Mouse (Mus musculus): ENCODE measurements around the gene Gramd4.
"Not testable (repeated sequence)": the region's sequence is repeated elsewhere in the genome, so short reads cannot be mapped to it uniquely, and the experiment has no call there.

Gramd4 gene

DNA sequence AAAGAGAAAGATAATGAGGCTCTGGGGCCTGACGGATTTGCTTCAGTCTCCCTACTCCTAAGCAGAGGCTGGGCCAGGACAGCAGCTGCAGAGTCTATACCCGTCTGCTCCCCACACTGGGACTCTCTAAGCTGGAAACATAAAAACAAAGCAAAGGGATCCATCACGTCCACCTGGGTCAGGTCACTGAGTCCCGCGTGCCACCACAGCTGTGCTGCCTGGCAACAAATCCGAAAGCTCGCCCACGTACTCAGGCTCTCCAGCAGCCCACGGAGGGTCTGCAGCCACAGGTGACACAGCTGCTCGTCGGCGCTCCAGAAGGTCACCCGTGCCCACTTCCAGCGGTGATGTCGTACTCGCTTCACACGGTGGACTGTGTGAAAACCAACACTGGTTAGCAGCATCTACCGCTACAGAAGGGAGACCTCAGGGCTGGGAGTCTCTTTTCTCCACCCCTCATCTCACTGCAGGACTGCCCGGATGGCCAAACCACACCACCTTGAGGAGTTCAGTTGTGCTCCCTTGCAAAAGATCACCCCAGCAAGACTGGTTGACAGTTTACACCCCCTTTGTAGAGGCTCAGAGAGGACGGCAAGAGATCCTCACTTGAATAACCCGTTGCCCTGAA, 107.3 kb downstream of the Gramd4 start:
- no peak for DNase-seq (ENCODE audit: low spot score in 2 of 2)

GRCm38 (mm10) chr15:86165811-86166590, 108.5 kb downstream of the Gramd4 start:
- DNase-seq (ENCODE audit: low spot score in 2 of 2): no peak

GRCm38 (mm10) chr15:86167032-86167655, 109.6 kb downstream of the Gramd4 start:
- DNase-seq (ENCODE audit: low spot score in 2 of 2): no peak

DNA sequence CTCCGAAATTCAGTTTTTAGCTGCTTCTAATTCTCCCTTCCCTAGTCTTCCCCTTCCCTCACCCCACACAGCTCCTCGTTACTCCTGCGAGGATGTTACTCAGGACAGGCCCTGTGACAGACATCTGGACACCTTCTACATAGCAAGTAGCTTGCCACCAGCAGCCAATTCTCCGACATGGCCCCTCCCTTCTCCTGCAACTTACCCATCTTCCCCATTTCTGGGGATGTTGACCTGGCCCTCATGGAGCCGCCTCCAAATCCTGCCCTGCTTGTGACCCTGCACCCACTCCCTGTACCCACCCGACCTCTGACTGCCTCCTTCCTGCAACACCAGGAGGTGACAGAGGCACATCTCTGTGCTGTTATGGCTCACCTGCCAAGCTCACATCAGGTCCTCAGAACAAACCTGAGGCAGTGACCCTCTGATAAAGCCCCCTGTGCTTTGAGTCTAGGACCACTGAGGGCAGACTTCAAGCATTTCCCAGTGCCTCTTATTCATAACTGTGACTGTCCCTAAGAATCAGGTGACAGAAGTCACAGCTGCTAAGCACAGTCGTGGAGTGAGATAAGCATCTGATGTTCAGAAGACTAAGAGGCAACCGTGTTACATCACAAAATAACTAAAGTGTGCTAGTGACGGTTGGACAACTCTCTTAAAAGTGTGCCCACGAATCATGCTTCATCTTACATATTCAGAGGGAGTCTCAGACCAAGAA, 110.5 kb downstream of the Gramd4 start:
- DNase-seq (ENCODE audit: low spot score in 2 of 2): no peak

GRCm38 (mm10) chr15:86168505-86168867, 111.0 kb downstream of the Gramd4 start:
- peak in 1 of 2 experiments; percentile 30 for DNase-seq (ENCODE audit: low spot score in 2 of 2)

GRCm38 (mm10) chr15:86168941-86169816, 111.7 kb downstream of the Gramd4 start:
- DNase-seq (ENCODE audit: low spot score in 2 of 2): no peak

DNA sequence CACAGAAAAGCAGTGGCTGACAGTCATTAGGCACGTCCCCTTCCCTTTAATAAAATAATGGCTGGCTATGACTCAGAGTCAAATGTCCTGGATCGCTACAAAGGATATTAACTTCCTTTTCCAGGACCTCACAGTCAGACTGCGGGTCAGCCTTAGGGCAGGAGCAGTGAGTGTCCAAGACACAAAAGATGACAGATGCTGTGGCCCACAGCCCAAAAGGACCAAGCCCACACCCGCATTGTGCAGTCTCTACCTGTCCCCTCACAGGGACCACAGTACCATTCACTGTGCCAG, 112.3 kb downstream of the Gramd4 start:
- no peak for DNase-seq (ENCODE audit: low spot score in 2 of 2)

- no peak for DNase-seq (ENCODE audit: low spot score in 2 of 2)
Measured at GRCm38 (mm10) chr15:86171316-86171715, 113.8 kb downstream of the Gramd4 start.

DNA sequence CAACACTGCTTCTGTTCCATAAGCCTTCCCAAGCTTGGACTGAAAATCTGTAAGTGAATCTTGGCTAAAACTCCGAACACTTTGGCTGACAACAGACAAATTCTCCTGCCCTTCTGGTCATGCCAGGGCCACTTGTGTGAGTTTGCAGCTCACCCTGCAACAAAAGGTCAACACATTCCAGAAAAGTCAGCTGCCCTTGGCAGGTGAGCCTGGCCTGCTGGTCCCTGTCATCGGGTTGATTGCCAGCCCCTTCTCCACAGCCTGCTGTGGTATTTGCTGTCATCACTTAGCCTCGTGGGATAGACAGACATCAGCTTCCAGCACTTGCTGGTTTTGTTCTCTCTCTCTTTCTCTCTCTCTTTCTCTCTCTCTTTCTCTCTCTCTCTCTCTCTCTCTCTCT, 114.6 kb downstream of the Gramd4 start:
- DNase-seq (ENCODE audit: low spot score in 2 of 2): no peak

- DNase-seq (ENCODE audit: low spot score in 2 of 2): no peak
Measured at GRCm38 (mm10) chr15:86172526-86172925, 115.0 kb downstream of the Gramd4 start.

DNA sequence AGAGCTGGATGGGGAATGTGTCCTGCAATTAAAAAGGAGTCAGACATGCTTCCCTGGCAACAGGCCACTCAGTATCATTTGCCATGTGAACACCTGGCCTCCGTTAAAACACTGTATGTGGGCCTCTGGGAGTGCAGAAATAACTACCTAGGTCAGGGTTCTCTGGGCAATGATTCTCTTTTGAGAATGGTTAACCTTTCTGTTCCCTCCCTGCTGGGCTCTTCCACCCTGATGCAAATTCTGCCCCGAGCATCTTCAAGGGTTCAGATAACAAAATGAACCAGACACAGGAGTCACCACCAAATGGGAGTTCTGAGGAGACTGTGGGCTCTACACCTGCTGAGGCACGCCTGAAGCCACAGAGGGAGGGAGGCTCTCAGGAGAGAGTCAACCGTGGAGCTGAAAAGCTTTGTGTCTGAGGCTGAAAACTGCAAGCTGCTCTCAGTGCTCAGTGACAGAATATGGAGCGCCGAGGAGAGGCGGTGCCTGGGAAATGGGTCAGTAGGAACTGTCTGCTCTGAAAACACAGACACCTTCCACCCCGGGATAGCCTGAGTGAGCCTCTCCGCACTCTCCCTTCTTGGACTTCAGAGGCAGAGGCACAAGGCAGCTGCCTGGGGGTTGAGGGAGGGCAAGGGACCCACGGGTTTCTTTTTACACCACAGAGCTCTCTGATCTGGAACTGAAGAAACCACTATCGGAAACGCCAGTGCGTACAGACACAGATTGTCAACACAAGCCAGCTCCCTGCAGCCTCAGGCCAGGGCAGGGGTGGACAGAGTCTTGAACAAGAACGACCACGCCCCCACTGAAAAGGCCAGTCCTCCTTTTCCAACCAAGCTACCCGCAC, 115.9 kb downstream of the Gramd4 start:
- no peak for DNase-seq (ENCODE audit: low spot score in 2 of 2)

- no peak for DNase-seq (ENCODE audit: low spot score in 2 of 2)
Measured at GRCm38 (mm10) chr15:86175253-86176050, 118.0 kb downstream of the Gramd4 start.

DNA sequence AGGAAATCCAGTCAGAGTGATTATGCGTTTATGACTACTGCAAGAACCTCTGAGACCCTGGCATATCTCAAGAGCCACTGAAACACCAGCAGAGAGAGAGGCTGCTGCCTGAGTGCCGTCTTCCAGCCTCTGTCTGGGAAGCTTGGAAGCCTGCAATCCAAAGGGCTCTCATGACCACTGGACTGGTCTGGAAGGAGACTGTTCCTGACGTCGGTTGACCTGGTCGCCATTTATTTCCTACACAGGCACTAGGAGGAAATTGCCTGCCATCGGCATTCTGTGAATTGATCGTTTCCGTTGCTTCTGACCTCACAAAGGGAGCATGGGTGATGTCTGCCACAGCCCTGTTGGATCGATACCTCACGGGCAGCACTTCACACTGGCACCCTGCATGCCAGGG, 118.7 kb downstream of the Gramd4 start:
- no peak for DNase-seq (ENCODE audit: low spot score in 2 of 2)

DNA sequence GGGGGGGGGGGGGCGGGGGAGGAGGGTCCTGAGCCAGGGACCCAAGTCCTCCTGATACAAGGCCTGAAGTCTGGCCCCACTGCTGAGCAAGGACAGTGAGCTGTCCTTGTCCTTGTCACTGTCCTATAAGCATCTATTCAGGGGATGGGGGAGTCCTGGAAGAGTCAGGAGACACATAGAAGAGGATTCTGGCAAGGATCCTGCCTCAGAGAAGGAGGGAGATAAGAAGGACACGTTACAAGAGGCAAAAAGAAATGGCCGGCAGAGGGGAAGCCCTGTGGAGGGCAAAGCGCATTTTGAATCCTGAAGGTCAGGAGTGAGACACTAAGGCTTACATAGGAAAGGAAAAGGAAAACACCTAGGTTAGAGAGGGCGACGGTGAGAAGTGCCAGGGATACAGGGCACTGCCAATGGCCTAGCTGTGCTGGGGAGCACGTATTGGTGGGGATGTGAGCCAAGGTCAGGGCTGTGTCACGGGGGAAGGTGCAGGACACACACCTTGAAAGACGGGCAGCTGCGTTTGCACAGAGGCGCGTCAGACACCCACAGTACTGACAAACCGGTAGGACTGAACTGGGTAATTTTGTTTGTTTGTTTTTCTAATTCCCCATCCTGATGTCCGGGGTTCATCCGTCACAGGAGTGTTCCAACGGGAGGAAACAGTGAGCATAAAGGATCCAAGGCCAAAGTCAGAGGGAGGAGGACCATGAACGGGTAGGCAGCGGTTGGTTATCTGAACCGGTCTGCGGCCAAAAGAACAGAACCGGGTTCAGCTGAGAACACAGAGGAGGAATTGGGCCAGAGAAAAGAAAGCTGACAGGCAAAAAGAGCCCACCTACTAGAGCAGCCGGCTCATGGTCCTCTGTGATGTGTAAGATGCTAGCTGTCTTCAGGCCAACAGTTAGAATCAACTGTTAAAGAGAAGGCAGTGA, 119.5 kb downstream of the Gramd4 start:
- no peak for DNase-seq (ENCODE audit: low spot score in 2 of 2)

DNA sequence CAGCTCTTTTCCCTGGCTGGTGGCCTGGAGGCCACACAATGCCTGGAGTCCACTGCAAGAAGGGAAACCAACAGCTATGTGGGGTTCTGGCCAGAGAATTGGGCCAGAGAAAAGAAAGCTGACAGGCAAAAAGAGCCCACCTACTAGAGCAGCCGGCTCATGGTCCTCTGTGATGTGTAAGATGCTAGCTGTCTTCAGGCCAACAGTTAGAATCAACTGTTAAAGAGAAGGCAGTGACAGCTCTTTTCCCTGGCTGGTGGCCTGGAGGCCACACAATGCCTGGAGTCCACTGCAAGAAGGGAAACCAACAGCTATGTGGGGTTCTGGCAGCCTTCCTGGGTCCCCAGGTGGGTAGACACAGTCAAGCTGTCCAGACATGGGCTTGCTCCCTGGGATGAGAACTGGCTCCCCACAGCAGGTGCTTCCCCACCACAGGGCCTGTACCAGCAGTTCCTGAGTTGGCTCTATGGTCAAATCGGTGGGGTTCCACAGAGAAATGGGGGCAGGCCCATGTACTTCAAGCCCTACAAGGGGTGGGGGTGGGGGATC, 120.3 kb downstream of the Gramd4 start:
- DNase-seq (ENCODE audit: low spot score in 2 of 2): not testable (repeated sequence)

DNA sequence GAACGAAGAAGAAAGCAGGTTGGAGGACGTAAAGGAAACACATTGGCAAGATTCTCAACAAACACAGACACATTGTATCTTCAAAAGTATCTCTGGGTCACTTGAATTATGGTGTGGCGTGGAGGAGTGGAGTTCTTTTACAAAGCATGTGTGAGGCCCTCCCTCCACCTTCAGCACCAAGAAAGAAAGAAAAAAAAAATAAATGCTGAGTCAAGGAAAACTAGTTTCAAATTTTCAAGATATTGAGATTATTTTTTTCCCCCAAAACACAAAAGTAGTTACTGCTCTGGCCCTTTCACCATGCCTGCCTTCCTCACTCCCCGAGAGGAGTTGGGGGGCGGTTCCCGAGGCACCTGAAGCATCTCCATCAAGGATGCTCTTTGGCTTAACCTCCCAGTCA, 121.1 kb downstream of the Gramd4 start:
- DNase-seq (ENCODE audit: low spot score in 2 of 2): no peak

DNA sequence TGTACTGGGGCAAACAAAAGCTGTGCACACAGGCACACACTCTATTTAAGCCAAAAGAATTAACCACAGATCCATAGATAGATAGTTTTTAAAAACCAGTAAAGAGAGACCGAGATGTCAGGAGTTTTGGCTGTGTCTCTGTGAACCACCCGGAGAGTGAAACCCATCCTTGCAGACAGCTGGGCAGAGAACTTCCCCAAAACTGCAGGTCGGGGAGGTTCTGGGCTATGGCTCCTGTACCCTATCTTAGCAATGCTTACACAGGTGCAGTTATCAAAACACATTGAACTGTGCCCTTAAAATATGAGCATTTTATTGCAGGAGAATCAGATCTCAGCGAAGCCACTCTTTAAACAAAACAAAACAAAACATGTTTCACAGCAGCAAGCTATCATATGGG, 122.9 kb downstream of the Gramd4 start:
- DNase-seq (ENCODE audit: low spot score in 2 of 2): no peak

DNA sequence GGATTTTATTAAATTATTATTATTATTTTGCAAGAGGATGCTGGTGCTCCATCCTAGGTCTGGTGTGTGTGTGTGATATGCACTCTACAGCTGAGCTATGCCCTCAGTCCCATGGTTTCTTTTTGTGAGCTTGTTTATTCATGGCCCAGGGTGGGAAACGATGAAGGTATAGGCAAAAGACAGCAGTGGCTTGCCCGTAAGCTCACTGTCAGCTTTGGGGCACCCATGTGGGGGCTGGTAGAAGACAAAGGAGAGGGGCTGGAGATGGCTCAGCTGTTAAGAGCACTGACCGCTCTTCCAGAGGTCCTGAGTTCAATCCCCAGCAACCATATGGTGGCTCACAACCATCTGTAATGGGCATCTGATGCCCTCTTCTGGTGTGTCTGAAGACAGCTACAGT, 123.8 kb downstream of the Gramd4 start:
- not testable (repeated sequence) for DNase-seq (ENCODE audit: low spot score in 2 of 2)
